Mouse (Mus musculus) CH12.LX (cell line): ENCODE data around the gene Taar7b.

ENCODE experiments used
- CTCF ChIP-seq, 2 experiments: IDR thresholded peaks in 1 of 2; conservative IDR thresholded peaks in 1 of 2; 2 replicates each; pipeline ENCODE4 v1.5.1; 2011 to 2012; ENCODE audit warnings: low read depth in 2 of 2, low read length in 2 of 2, improper control_type of control experiment in 1 of 2, inconsistent platforms in 1 of 2, mild to moderate bottlenecking in 1 of 2, moderate library complexity in 1 of 2
- EP300 ChIP-seq: IDR thresholded peaks from 2 replicates; pipeline ENCODE4 v1.6.1; 2011; ENCODE audit warnings: low read length, improper control_type of control experiment
- NELFE ChIP-seq: IDR thresholded peaks from 2 replicates; pipeline ENCODE4 v1.6.1; 2011; ENCODE audit warnings: low read depth, low read length, improper control_type of control experiment
- TBP ChIP-seq: conservative IDR thresholded peaks from 2 replicates; pipeline ENCODE4 v1.6.1; 2011; ENCODE audit warnings: low read depth, low read length, improper control_type of control experiment
- ZKSCAN1 ChIP-seq: IDR thresholded peaks from 2 replicates; pipeline ENCODE4 v1.6.1; 2012; ENCODE audit warnings: low read depth, inconsistent platforms, low read length, improper control_type of control experiment, borderline replicate concordance

DNA sequence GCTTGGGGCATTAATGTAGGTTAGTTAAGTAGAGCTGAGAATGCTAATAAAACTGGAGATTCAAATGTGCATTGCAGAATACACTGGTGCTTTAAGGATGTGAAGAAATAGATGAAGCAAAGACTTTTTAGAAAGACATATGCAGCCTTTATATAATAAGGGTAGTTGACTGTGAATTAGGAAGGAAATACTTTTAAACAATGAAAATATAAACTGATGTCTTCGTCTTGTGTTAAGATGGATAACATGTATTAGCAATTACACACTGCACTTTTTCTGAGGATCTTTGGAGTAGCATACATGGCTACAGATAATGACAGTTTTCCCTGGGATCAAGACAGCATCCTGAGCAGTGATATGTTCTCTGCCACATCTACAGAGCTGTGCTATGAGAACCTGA lies at the start of gene Taar7b:
- no peak for TF ChIP-seq CTCF (conservative IDR thresholded peaks at IDR 0.05 in 1 of 2, IDR thresholded peaks at IDR 0.05 in 1 of 2; ENCODE audit: low read depth in 2 of 2, low read length in 2 of 2)
- no peak for TF ChIP-seq TBP
- no peak for TF ChIP-seq ZKSCAN1
- TF ChIP-seq NELFE, result no peak
- no peak for TF ChIP-seq EP300
